Mouse (Mus musculus): ENCODE data around the gene Myo18a.

- TF ChIP-seq HCFC1 (IDR thresholded peaks at IDR 0.05; ENCODE audit: borderline replicate concordance, insufficient read depth, low read length) (no peak), CHD2 (IDR thresholded peaks at IDR 0.05; ENCODE audit: low read depth, low read length) (no peak)
Observed at GRCm38 (mm10) chr11:77828163-77828562, 65.1 kb downstream of the Myo18a start.

Data from ES-E14 (cell line).